Mouse (Mus musculus) lung, embryonic 14.5 days (tissue): ENCODE data around the gene Hes3. TPM values are rescaled to one million over a fixed set of nuclear protein-coding genes. Genes with fewer than 3 reads are reported as not detected.

Source experiments
- ATAC-seq: fragments of 200-750 bp; cut with Nextera tagmentation; 2 replicates; pipeline ENCODE4 v1.8.0; 2017; ENCODE audit warnings: mild to moderate bottlenecking, moderate TSS enrichment, moderate library complexity; ENCODE audit not compliant: insufficient read depth
- DNase-seq: peaks from one replicate; pipeline ENCODE4 v3.0.0-alpha.2; 2015
- H3K27ac ChIP-seq: fragments of 300-500 bp; sonication (generic); 2 replicates; pipeline ENCODE4 v1.5.1; 2014; ENCODE audit warnings: low read depth, mild to moderate bottlenecking, moderate library complexity
- H3K27me3 ChIP-seq: fragments of 300-500 bp; sonication (generic); 2 replicates; pipeline ENCODE4 v1.6.1; 2014; ENCODE audit warnings: low read length, control low read depth; ENCODE audit not compliant: insufficient read depth
- H3K36me3 ChIP-seq: fragments of 300-500 bp; sonication (generic); 2 replicates; pipeline ENCODE4 v1.6.1; 2014; ENCODE audit warnings: control low read depth; ENCODE audit not compliant: insufficient read depth
- H3K4me1 ChIP-seq: fragments of 300-500 bp; sonication (generic); 2 replicates; pipeline ENCODE4 v1.6.1; 2014; ENCODE audit warnings: antibody characterized with exemption, control low read depth; ENCODE audit not compliant: insufficient read depth
- H3K4me2 ChIP-seq: fragments of 300-500 bp; sonication (generic); 2 replicates; pipeline ENCODE4 v1.6.1; 2014; ENCODE audit warnings: mild to moderate bottlenecking
- H3K4me3 ChIP-seq: fragments of 300-500 bp; sonication (generic); 2 replicates; pipeline ENCODE4 v1.5.1; 2014; ENCODE audit warnings: low read depth, low read length
- H3K9ac ChIP-seq: fragments of 300-500 bp; sonication (generic); 2 replicates; pipeline ENCODE4 v1.6.1; 2014
- H3K9me3 ChIP-seq: fragments of 300-500 bp; sonication (generic); 2 replicates; pipeline ENCODE4 v1.6.1; 2016; ENCODE audit warnings: low read depth, low read length, control low read depth
- CTCF ChIP-seq: IDR thresholded peaks from 2 replicates; pipeline ENCODE4 v1.5.1; 2016; ENCODE audit warnings: antibody characterized with exemption, low read depth
- WGBS: fragments of 180-500 bp; shearing (Covaris S2); extraction: QIAGEN DNeasy Blood & Tissue Kit; methylation state at CpG from one replicate; pipeline ENCODE4 v1.1.7; 2014; 5-methylcytosine and 5-hydroxymethylcytosine counted together
- polyA plus RNA-seq: library from polyadenylated mRNA; unstranded; fragments of >200 nt; fragmentation: Nextera tagmentation; extraction: Ambion mirVana; gene quantifications from 2 replicates; pipeline ENCODE4 v1.2.1, GENCODE M21; 2014

Hes3 gene
- polyA plus RNA-seq, 1 experiment from 2014 or later, result not detected

DNA sequence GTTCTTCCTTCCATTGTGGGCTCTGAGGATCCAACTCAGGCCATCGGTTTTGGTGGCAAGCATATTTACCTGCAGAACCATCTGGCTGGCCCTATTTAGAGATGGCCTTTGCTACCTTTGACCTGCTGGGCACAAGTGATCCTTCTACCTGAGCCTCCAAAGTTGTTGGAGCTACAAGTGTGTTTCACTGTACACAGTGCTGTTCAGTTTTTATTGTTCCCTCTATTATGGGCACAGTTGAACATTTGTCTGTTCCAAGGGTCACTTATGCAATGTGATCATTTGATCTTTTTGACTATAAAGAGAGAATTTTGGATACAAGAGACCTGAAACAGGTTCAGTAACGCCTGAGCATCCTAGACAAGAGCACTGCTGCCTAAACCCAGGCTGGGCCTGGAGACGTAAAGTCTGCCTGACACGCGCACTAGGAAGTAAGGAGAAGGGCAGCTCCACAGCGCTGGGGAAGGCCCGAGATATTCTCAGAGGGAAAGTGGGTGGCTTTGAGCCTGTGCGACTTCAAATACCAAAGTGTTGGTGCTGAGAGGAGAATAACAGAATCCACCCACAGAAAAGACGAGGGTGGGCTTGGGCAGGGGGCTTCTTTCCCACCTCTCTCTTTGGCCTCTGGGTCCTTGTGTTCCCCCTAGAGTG lies 48.1 kb downstream of the Hes3 start:
- DNase-seq (no peak), ATAC-seq (no peak)
- Histone ChIP-seq H3K27ac (no peak overlapping the region), H3K4me1 (no peaks in the 10 kb centered on the region), H3K9me3 (no peaks in the 10 kb centered on the region), H3K36me3 (no peaks in the 10 kb centered on the region), H3K9ac (no peak overlapping the region), H3K4me2 (no peak overlapping the region), H3K4me3 (no peak overlapping the region), H3K27me3 (no peaks in the 10 kb centered on the region)
- WGBS, result 79% methylated on average over 9 of the region's 9 CpGs
- TF ChIP-seq CTCF, result no peak

DNA sequence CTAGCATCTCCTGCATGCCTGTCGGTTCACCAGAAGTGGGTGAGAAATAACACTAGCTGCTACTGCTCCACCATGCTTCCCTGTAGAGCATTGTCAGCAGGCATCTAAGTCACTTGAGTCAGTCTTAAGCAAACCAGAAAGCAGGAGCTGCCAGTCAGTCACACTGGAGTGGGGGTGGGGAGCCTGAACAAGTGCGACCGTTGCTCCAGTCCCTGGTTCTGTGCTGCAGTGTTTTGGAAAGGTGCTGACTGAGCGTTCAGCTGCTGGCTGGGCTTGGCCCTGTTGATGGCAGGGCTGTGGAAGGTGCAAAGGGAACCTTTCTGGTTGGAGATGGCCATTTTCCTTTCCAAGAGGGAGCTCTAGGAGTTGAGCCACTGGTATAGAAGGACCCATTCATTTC lies 51.5 kb downstream of the Hes3 start:
- H3K4me1 ChIP-seq, result no peaks in the 10 kb centered on the region
- H3K4me3 ChIP-seq, result no peak overlapping the region
- no peaks in the 10 kb centered on the region for H3K9me3 ChIP-seq
- DNase-seq (no peak), ATAC-seq (no peak)
- H3K9ac ChIP-seq, result no peak overlapping the region
- H3K36me3 ChIP-seq, result 0 out of 2 replicates have a peak, but pooled peaks cover 4% of the 10 kb centered on the region
- 52% methylated on average over 4 of the region's 4 CpGs for WGBS
- H3K27ac ChIP-seq, result no peak overlapping the region
- no peak overlapping the region for H3K4me2 ChIP-seq
- no peaks in the 10 kb centered on the region for H3K27me3 ChIP-seq
- TF ChIP-seq CTCF, result no peak

Other genes starting within 250 kb of the Hes3 start
- gene Plekhg5, start 219.2 kb downstream of the Hes3 start, polyA plus RNA-seq, result 13.5 and 18.5 TPM in 2 replicates
- gene Tnfrsf25, start 175.7 kb downstream of the Hes3 start, polyA plus RNA-seq, result 0.75 and 0.77 TPM in 2 replicates
- gene Espn, start 139.3 kb downstream of the Hes3 start, polyA plus RNA-seq, result 11.5 and 11.6 TPM in 2 replicates
- 0.18 TPM in 1 of 2 replicates, not detected in the other for gene Hes2, start 132.8 kb downstream of the Hes3 start, polyA plus RNA-seq
- gene Acot7, start 113.5 kb downstream of the Hes3 start, polyA plus RNA-seq, result 50.3 and 55.8 TPM in 2 replicates
- 19.5 and 20.0 TPM in 2 replicates for gene Gpr153, start 17.4 kb downstream of the Hes3 start, polyA plus RNA-seq
- 31.2 and 31.8 TPM in 2 replicates for gene Icmt, start 5.6 kb upstream of the Hes3 start, polyA plus RNA-seq
- gene Rnf207, start 27.3 kb upstream of the Hes3 start, polyA plus RNA-seq, result 0.36 and 0.65 TPM in 2 replicates
- 428 and 464 TPM in 2 replicates for gene Rpl22, start 34.1 kb upstream of the Hes3 start, polyA plus RNA-seq
- 0.03 and 0.07 TPM in 2 replicates for gene Chd5, start 47.0 kb upstream of the Hes3 start, polyA plus RNA-seq
- 3.2 and 3.7 TPM in 2 replicates for gene Nphp4, start 185.0 kb upstream of the Hes3 start, polyA plus RNA-seq
- 3.6 and 4.3 TPM in 2 replicates for gene Kcnab2, start 186.2 kb upstream of the Hes3 start, polyA plus RNA-seq